Mouse (Mus musculus): ENCODE measurements around the gene Btbd35f20. TPM values are rescaled to one million over a fixed set of nuclear protein-coding genes. Genes with fewer than 3 reads are reported as not detected.
"Not testable (repeated sequence)": the region's sequence is repeated elsewhere in the genome, so short reads cannot be mapped to it uniquely, and the experiment has no call there.

Gene Btbd35f20
- not detected in 2 replicates for polyA plus RNA-seq (2016; fragmentation: Nextera tagmentation; extraction: Ambion mirVana)

- H3K4me3 ChIP-seq, result not testable (repeated sequence)
- no CpG with 5 or more reads among the region's 4 CpGs for WGBS
Measured at GRCm38 (mm10) chrX:4291145-4291544, at the start of gene Btbd35f20. Gene Btbd35f20 (minus strand): TSS chrX:4291245.

More at GRCm38 (mm10) chrX:4291145-4291544, at the start of gene Btbd35f20:
- H3K4me1 ChIP-seq; H3K9me3 ChIP-seq (replicated peaks); H3K27ac ChIP-seq; H3K36me3 ChIP-seq; H3K27me3 ChIP-seq (ENCODE audit: low read depth, poor library complexity, severe bottlenecking); DNase-seq (ENCODE audit: low spot score): not testable (repeated sequence)

Other genes starting within 250 kb of the Btbd35f20 start
- gene Btbd35f28, start 94.7 kb downstream of the Btbd35f20 start, polyA plus RNA-seq (2016; fragmentation: Nextera tagmentation; extraction: Ambion mirVana), result not detected in 2 replicates
- not detected in 2 replicates for gene Btbd35f17, start 79.4 kb upstream of the Btbd35f20 start, polyA plus RNA-seq (2016; fragmentation: Nextera tagmentation; extraction: Ambion mirVana)

Data from limb, embryonic 10.5 days (tissue).